Mouse (Mus musculus): ENCODE results near the gene Ptpn3.

DNA sequence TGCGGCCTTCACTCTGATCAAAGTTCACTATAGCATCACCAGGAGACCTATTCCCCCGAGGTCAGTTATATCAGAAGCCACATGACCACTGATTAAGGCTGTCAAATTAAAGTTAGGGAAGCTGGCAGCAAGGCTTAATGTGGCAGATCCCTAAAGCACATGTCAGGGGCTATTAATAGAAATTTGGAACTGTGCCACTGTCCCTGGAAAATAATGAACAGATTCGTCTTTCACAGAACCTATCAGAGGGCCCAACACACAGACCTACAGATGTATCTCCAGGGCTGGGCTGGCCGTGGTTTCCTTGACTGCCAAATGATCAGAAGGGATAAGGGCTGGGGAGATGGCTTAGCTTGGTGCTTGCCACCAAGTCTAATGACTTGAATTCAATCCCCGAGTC is 65.1 kb downstream of the Ptpn3 start:
- no peak for TF ChIP-seq CTCF (IDR thresholded peaks at IDR 0.05; ENCODE audit: extremely low read depth, insufficient read length, insufficient replicate concordance, low read depth, low read length)
- no peak for TF ChIP-seq POLR2A (IDR thresholded peaks at IDR 0.05; ENCODE audit: low read depth, low read length)
